Mouse (Mus musculus) kidney, postnatal 10 days (tissue): ENCODE measurements around the gene Prox1.

Experiments used
- DNase-seq: peaks from one replicate; pipeline ENCODE4 v3.0.0; 2021; ENCODE audit warnings: mixed read lengths

Gene Prox1

DNA sequence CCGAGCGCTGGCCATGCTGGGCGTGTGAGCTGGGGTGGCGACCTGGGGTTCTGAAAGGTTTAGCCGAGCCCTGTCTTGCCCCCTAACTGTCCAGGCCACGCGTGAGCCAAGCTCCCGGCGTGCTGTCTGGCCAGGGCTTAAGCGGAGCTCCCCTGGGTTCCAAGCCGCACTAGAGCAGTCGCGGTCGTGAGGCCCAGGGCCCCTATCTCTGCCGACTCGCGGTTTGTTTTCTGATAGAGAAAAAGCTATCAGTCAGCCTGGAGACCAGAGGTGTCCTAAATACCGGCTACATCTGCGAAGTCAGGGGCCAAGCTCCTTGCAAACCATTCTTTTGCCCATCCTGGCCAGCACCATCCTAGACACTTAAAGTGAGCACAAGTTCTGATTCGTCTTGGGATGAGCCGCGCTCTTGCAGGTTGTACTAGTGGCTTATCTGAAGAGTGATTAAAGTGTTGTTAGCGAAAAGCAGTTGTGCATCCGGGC is 2.5 kb upstream of the Prox1 start:
- DNase-seq = peak; percentile 20

DNA sequence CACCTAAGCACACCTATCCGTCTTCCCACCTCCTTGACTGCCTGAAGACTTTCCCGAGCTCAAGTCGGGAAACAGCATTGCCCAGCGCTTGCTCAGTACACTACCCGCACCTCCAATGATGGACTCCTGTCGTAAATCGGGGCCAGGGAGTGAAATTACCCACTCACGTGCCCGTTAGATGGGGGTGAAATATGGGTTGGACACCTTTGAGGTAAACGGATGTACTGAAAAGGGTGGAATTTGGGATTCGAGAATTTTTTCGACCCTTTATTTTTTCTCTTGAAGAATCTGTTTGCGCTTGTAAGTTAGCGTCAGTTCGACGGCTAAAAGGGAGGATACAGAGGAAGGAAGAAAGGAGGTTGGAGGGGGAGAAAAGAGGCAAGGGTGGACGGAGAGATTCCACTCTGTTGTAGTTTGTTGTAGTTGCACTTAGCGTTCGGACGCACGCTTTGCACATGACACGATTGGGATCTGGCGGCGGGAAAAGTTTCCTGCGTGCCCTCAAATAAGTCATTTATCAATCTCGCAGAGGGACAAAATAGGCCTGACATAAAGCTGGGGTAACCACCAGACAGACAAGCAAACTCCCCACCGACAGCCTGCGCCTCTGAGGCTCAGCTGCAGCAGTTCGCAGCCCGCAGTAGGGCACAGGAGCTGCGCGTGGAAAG is 1.9 kb upstream of the Prox1 start:
- DNase-seq = no peak

DNA sequence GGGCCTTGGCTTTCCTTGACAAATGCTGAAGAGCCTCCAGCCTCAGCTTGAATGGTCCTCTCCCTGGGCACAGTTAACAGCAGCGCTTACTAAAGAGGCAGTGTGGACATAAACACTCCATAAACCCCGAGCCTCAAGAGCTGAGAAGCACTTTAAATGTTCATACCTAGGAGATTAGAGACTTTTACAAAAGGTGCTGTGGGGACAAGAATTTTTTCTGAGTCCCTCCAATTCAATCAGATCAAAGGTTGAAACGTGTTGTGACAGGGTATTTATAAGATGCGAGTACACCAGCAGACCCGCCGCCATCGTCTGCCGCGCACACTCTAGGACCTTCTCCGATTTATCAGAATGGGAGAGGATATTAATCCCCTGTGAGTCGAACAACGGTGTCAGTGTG is 1.2 kb upstream of the Prox1 start:
- no peak for DNase-seq

DNA sequence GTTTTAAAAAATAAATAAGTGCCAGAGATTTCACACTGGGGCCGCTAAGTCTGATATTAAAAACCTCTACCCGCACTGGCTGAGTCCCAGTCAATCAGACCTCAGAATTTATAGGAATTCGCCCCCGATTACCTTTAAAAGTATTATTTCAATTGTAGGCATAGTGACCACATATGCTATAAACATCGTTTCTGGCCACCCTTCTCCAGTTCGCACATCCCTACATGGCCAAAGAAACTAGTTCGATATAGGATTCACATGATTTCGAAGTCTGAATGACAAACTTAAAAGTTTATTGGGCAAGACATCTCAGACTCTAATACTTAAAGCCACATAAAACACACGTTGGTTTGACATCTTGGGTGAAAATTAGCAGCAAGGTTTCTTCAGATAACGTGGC is 827 bp upstream of the Prox1 start:
- no peak for DNase-seq

DNA sequence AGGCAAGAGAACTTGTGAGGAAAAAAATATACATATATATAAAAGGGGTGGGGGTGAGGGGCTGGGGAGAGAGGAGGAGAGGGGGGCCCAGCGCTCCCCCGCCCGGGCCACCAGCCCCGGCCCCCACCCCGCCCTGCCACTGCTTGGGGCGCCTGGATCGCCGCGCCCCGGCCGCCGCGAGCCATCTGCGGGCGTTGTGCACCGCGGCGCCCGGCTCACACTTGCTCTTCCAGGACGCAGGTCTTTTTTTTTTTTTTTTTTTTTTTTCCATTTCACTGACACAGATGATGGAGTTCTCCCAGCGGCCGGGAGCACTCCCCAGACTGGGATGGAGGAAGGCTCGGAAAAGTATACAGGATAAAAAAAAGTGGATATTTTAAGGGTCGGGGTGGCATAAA is 304 bp upstream of the Prox1 start:
- DNase-seq = no peak

DNA sequence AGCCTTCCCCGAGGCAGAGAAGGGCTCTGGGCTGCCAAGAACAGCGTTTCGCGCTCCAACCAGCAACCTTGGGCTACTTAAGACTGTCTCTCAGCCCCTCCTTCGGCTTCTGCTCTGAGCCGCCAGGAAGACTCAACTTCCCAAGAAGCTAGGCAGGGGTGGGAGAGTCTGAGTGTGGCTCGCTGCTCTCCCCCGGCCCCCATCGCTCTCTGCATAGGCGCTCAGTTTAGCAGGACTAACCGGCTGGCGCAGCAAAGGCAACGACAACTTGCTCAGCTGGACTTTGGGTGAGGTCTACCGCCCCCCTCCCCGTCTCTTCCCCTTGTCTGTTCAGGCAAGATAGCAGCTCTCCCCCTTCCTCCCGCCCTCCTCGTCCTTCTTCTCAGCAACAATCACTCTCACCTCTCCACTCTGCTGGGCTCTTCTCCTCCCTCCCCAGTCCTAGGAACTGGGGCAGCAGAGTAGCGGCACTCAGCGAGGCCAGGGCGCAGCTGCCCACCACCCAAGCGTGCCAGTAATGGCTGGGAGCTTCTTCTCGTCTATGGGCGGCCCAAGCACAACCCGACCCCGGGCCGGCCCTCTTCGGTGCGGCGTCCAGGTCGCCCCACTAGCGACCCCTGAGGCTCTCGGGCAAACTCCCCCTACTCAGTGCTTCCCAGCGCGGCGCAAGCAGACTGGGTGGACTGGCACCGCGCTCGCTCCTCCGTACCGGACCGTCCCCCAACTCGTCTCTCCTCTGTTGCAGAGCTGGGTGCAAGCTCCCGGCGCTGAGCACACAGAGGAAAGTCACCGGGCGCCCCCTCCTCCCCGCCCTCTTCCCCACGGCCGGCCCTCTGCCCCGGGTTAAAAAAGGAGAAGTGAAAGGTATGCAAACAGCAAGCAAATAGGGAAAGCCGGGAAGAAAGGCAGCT is 1.5 kb downstream of the Prox1 start:
- DNase-seq = peak; percentile 38

DNA sequence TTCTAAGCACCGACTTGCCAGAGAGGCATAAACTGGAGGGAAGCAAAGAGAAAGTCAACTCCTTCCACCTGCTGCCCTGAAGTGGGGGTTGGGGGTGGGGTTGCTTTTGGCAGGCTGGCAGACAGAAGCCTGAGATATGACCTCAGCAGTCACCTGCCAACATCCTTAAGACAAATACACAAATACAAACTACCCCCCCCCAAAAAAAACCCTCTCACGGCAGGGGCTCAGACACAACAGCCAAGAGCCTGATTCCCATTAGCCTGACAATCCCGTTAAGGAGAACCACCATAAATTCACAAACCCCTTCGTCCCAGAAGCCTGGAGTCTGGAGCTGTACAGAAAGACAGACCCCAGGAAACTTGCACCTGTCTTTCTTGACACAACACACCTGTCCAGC is 2.4 kb downstream of the Prox1 start:
- DNase-seq = no peak

DNA sequence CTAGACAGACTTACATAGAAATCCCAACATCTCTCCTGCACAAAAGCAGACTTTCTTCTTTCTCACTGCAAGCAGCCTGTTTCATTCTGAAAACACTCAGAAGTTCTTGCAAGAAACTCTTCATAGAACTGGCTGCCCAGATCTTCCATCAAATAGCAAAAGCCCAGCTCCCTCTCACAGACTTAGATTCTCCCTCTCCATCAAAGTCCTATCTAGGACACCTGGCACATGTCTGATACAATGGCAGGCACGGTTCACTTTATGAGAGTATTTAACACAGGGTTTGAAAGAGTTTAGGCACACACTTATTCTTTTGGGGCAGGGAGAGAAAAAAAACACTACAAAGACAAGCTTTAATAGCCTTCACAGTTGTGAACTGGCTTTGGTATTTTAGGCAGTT is 2.9 kb downstream of the Prox1 start:
- DNase-seq = no peak

DNA sequence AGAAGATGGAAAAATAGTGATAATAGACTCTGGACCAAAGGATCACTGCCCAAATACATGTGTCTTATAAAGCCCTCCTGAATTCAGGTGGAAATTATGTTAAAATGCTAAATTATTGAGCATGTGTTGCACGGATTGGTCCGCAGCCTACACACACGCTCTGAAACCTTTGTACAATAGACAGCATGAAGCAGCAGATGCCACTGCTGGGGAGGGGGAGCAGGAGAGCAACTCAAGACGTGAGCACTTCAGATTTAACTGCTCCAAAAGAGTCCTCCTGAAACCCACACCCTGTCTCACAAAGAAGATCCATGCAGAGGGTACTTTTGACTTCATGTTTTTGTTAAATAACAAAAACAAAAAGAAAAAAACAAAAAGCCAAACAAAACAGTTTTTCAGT is 5.0 kb downstream of the Prox1 start:
- no peak for DNase-seq

DNA sequence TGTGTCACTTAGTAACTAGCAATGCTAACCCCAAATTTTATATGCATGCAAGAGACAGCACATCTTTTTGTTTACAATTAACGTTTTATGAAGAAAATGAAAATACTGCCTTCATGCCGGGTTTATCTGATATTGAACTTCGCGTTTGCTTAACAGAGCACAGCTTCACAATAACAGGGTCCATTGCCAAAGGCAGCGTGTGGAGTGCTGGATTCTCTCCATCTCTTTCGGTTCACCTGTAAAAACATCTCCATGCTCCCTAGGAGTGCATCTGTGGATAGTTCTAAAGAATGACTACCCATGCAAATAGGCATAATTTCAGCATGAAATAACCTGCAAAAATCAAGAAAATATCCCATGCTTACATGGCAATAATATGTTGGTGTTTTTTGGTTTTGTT is 7.0 kb downstream of the Prox1 start:
- DNase-seq = no peak

DNA sequence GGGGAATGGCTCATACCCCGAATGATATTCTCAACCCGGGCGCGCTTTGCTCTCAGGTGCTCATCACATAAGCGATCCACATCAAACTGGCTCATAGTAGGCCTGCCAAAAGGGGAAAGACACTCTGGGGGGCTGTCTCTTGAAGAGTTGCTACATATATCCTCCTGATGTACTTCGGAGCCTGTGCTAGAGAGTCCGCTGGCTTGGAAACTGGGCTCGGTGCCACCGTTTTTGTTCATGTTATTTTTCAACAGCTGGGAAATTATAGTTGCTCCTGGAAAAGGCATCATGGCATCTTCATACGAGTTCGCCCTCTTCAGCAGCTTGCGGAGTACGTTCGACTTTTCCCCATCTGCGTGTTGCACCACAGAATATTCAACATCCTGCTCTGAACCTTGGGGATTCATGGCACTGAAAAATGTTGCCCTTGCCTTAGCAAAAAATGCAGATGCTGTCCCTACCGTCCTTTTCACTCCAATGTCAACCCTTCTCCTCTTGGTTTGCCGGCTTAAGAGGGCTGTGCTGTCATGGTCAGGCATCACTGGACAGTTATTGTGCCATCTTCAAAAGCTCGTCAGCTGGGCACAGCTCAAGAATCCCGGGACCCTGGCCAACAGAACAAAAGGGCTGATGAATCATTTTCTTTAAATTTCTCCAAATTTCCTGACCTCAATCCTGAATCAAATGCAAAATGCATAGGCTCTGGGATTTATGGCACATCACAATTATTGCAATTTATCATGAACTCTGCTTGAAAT is 8.6 kb downstream of the Prox1 start:
- no peak for DNase-seq

DNA sequence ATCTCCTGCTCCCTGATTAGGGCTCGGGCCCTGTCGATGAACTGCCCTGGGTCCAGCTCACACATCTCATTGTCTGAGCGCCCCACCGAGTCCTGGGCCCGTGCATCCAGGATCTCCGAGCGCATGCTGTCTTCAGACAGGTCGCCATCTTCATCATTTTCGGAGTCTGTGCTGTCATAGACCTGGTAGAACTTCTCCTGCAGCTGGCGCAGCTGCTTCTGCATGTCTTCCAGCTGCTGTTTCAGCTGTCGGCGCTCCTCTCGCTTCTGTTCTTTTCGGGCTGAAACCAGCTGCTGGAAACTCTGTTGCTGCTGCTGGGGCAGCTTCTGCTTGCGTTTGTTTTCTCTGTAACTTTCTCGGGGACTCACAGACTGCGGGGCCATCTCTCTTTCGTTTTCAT is 9.2 kb downstream of the Prox1 start:
- DNase-seq = no peak

DNA sequence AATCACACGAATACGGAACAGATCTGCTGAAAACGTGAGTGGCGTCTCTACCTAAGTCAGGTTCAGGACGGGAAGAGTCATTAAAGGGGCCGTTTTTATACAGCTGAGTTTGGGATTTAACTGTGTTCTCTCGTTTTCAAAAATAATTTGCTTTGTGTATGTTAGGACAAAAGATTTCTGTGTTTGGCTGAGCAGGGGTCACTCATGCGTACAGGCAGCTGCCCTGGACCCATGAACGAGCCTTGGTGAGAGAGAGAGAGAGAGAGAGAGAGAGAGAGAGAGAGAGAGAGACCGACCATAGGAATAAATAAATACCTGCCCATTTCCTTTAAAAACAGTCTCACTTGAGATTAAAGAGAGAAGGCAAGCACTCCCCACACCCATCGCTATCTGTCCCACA is 11.1 kb downstream of the Prox1 start:
- DNase-seq = no peak

DNA sequence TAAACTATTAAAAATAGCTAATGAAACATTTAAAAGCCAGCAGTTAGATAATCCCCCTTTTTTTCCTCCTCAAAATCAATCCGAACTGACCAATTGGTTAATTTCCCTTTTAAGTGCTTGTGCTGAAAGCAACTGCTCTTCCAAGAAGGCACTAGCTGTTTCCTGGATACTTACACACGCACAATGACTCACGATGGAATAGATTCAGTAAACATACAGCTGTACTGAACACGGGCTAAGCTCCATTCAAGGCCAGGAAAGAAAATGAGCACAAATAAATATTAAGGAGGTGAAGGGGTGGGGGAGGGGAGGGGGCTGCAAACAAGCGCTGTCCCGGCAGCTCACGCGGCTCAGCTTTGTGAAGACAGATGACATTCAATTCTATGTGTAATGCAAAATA is 14.8 kb downstream of the Prox1 start:
- no peak for DNase-seq

DNA sequence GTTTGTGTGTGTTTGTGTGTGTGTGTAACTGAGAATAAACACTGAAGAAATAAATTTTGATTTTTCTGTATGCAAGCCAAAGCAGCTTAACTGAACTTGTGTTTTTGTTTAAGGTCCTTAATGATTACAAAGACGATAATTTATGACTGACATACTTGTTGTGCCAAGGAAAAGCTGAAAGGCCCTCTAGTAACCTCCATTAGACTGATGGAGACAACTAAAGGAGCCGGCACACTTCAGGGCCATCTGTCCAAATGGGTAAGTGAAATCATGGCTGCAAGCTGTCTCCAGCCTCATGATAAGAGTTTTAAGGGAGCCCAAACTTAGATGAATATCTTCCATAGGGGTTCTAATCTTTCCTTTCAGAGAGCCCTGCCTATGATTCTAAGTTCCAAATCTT is 15.5 kb downstream of the Prox1 start:
- no peak for DNase-seq

DNA sequence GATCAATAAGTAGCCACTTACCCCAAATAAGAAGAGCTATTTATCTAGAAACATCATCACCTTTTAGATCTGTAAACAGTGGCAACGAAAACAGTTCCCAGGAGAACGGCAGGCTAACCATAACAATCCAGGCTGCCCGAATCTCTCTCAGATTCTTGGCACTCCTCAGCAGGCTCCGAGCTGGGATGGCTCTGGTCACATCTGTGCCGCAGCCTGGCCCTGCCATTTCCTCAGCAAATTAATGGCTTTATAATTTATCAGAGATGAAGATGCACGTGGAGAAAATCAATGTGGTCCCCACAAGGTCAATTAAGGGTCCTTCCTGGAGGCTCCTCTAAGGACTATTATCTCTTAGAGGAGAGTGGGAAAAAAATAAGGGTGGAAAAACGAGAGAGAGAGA is 16.2 kb downstream of the Prox1 start:
- no peak for DNase-seq

DNA sequence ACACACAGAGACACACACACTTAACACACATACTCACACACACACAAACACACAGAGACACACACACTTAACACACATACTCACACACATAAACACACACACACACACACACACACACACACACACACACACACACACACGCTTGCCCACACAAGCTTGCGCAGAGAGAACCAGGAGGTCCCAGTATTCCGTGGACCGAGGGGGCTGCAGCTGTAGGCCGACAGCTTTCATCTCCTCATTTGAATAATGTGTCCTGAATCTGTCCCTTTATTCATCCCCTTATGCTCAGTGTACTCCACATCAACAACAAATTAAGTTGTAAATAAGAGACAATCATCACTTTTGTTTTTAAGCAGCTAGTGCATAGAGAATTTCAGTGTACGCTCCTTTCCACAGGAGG is 17.9 kb downstream of the Prox1 start:
- no peak for DNase-seq

DNA sequence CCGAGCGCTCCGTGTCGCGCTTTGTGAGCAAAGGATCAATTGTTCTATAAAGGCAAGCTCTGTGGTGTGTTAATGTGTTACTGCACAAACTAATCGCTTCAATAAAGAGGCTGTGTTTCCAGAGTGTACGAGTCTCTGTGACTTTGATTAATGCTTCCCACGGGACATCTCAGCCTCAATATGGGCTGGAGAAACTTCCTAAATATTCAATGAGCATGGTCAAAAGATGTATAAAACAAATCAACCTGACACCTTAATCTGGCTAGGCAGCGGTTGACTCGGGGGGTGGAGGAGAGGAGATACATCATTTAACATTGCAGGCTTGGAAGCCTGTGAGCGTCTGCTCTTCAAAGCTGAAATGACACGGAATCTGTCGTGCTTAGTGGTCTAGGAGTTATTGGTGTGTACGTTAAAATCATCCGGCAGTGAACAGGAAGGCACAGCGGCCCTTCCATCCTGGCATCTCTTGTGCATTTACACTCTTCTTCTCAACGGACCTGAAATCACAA is 21.2 kb downstream of the Prox1 start:
- DNase-seq = no peak

DNA sequence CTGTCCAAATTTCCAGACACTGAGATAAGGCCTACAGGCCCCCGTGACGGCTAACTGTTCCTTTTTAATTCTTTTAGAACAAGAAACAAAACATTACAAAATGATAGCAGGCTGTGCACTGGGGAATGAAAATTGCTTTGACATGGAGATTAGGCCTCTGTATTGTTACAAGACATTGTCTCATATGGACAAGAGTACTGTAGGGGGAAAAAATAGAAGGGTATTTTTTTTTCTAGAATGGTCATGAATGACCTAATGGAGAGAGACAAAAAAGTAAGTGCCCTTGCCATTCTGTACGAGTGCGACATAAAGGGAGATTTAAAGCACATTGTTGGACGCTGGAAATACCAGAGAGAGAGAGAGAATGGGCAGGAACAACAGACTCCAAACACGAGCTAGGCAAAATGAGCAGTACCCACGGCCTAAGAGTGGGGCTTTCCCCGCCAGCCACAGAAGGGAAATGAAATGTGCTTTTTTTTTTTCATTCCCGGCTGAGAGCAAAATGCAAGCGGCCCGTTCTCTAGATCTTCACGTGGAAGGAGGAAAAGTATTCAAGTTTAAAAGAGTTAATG is 21.8 kb downstream of the Prox1 start:
- no peak for DNase-seq

DNA sequence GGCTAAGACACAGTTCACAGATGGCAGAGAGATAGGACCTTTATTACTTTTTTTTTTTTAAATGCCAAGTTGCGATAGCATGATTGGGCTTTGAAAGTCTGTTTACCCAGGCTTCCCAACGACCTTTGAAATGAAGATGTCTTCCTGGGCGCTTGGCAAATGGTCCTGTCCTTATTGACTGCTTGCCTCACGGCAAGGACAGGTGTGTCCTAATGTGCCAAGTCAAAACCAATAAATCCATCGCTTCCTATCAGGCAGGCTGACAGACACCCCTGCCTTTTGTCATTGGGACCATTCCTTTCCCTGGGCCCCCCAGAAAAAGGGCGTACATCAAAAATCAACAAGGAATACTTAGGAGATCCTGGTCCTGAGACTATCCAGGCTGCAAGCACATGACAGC is 22.7 kb downstream of the Prox1 start:
- no peak for DNase-seq

DNA sequence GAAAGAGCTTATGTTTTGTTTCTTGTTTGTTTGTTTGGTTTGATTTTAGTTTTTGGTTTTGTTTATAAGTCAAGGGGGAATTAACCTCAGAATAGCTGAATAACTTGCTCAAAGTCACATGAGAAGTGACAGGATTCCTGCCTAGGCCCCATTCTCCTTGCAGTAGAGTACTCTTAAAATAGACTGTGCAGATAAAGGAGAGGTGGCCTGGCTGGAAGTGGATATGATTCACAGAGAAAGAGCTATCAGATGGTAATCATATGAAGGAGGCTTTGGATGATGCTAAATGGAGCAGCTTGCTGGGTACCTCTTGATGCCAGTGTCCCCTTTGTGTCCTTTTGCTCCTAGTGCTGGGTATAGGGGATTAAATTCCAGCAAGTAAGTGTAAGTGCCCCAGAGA is 26.1 kb downstream of the Prox1 start:
- no peak for DNase-seq

DNA sequence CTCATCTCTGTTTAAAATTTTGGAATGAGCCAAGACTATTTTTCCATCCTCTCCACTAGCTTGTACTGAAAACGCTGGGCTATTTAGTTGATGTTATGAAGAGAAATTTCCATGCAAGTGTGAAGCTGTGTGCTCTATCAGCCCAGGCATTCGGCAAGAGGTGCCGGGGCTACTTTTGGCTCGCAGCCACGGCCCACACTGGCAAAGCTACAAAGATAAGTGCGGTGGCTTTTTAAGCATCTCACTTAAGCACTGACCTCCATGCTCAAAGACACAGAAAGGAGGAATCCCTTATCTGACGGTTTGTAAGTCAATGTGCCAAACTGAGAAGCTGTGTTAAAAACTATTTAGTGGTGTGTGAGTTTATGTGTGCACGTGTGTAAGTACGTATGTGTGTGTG is 26.9 kb downstream of the Prox1 start:
- no peak for DNase-seq

DNA sequence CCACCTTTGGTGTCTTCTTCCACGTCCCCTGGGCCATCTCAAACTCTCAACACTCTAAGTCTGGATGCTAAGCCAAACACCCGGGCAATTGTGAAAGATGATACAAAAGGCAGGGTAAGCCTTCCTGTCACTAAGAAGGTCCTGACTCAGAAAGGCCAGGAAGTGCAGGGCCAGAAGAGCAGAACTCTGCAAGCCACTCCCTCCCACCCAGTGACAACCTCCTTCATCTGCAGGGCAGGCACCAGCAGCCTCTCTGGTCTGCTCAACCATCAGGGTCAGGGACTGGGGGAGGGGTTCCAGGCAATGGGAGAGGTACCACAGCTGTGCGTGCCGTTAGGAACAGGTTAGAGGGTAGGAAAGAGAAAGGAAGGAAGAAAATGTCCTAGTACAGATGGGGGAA is 27.9 kb downstream of the Prox1 start:
- DNase-seq = no peak
